ENCODE assay signal across 8 mouse cellular contexts in the genomic region with DNA sequence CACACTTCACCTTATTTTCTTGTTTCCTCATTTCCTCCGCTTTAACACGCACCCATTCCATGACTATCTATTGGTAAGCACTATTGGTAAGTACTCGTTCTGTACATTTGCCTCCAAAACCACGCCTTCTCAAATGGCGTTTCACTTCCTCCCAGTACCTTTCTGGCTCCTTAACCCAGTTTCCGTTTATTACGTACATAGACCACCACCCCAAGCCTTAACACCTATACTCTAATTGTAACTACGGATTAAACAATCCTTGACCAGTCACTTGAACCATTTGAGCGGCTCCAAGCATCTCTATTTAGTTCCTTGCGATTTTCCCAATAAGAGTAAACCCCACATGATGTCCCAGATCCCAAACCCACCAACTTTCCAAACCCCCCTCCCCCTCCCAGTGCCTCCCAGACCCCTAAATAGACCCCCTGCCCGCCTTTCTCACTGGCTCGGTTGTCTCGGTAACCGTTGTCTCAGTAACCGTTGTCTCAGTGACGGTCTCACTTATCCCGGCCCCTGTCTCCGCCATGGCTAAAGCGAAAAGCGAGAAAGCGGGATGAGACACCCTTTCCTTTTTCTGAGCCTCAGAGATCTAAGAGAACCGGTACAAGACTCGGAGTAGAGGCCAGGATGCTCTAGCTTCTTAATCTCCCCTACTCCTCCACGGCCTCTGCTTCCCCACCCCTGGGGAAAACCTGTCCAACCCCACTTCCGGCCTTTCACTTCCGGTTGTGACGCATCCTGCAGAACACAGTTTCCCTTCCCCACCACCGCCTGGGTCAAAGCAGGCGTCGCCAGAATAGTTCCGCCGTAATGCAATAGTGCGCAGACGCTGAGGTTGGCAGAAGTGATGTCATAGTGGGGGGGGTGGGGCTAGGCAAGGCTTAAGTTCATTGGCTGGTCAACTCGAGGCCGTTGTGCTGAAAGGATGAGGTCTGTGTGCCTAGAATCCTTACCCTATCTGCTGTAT. TPM values are rescaled to one million over a fixed set of nuclear protein-coding genes. Genes with fewer than 3 reads are reported as not detected.
DNase-seq lines count a peak whose midpoint lies in the region; ATAC-seq lines count a peak whose summit lies in the region.

Gene Ppp1r11 (minus strand): TSS at position 761 of the 967 bp plus-strand sequence.

- peak within 1 kb of the TSS; percentile 81 for H3K4me3 ChIP-seq in hindbrain, embryonic 16.5 days (ENCODE audit: low read length)
- H3K4me3 ChIP-seq in macrophage (ENCODE audit: inconsistent target) = peak within 1 kb of the TSS; percentile 98

- H3K36me3 ChIP-seq in hindbrain, embryonic 16.5 days (ENCODE audit: control insufficient read depth, insufficient read depth, low read length) = peaks cover 12% of the 10 kb centered on the region
- H3K36me3 ChIP-seq in macrophage (ENCODE audit: inconsistent target) = peaks cover 30% of the 10 kb centered on the region; the same call in 1 of the 2 replicates

- 2% methylated on average over 36 of the region's 36 CpGs for WGBS in hindbrain, embryonic 16.5 days
- 0% methylated on average over 31 of the region's 36 CpGs for WGBS in macrophage (ENCODE audit: missing documents)

- ATAC-seq in hindbrain, embryonic 16.5 days = peak; percentile 96

- H3K9ac ChIP-seq in hindbrain, embryonic 16.5 days (ENCODE audit: low read depth, low read length) = peak within 1 kb of the TSS; percentile 79

- H3K4me2 ChIP-seq in hindbrain, embryonic 16.5 days (ENCODE audit: low read length) = peak within 1 kb of the TSS; percentile 79

- no peaks in the 10 kb centered on the region for H3K27me3 ChIP-seq in hindbrain, embryonic 16.5 days (replicated peaks; ENCODE audit: control insufficient read depth, insufficient read depth, low read length)

- no peaks in the 10 kb centered on the region for H3K9me3 ChIP-seq in hindbrain, embryonic 16.5 days (ENCODE audit: control insufficient read depth, low read length)

- H3K4me1 ChIP-seq in hindbrain, embryonic 16.5 days (ENCODE audit: control insufficient read depth, insufficient read depth, low read depth, low read length) = peaks cover 19% of the 10 kb centered on the region

- peaks cover 15% of the 10 kb centered on the region for H3K79me2 ChIP-seq in macrophage (ENCODE audit: inconsistent target)

- DNase-seq in WW6 (ENCODE audit: low read depth, low spot score) = peak; percentile 97
- DNase-seq in cerebellum, postnatal 4 days (ENCODE audit: low spot score in 2 of 2) = peak; percentile 85 to 93
- DNase-seq in gastrocnemius, adult 18-20 months (ENCODE audit: low spot score) = peak; percentile 97
- DNase-seq in left cerebral cortex, adult 18-20 months (ENCODE audit: low spot score in 2 of 2) = peak; percentile 95 to 97
- peak; percentile 98 for DNase-seq in right cerebral cortex, adult 18-20 months
- peak; percentile 81 for DNase-seq in urinary bladder, postnatal 10 days (ENCODE audit: low spot score)

- H3K27ac ChIP-seq in hindbrain, embryonic 16.5 days (ENCODE audit: low read depth, low read length) = peak within 1 kb of the TSS; percentile 89
- peak within 1 kb of the TSS; percentile 56 for H3K27ac ChIP-seq in macrophage

RNA-seq across cellular contexts. Expression of gene Ppp1r11, which starts in this region (rescaled TPM):
- total RNA-seq in gastrocnemius, adult 18-20 months (2021) = 10 to 100 TPM; 58.9 to 65.9 TPM
- polyA plus RNA-seq in hindbrain, embryonic 16.5 days (2015; fragmentation: Nextera tagmentation; extraction: Ambion mirVana) = 156 and 165 TPM in 2 replicates
- total RNA-seq in left cerebral cortex, adult 18-20 months (2021) = 100 to 1,000 TPM; 136 to 142 TPM
- total RNA-seq in macrophage (2018; cell fraction: chromatin; rRNA removed) = 10 to 100 TPM; 23.3 to 84.7 (median 42.4) TPM
- total RNA-seq in macrophage (2018; cell fraction: cytosol; rRNA removed) = 100 to 1,000 TPM in 2 of 26 experiments, 10 to 100 TPM in 24; 44.9 to 116 (median 76.6) TPM
- total RNA-seq in macrophage (2018; cell fraction: nucleus; rRNA removed) = 10 to 100 TPM; 26.6 to 76.4 (median 46.9) TPM
- 42.9 to 61.6 TPM (median 57.7 TPM) in 3 replicates for polyA plus RNA-seq in macrophage (2018)

Comparison
In these comparisons a context has a peak if more than half of its experiments do, and no peak if none do; other contexts are left out.
1. Peak in every context shown above with its lines: DNase-seq, ATAC-seq, H3K4me3 ChIP-seq and H3K27ac ChIP-seq.